In the genomic region with DNA sequence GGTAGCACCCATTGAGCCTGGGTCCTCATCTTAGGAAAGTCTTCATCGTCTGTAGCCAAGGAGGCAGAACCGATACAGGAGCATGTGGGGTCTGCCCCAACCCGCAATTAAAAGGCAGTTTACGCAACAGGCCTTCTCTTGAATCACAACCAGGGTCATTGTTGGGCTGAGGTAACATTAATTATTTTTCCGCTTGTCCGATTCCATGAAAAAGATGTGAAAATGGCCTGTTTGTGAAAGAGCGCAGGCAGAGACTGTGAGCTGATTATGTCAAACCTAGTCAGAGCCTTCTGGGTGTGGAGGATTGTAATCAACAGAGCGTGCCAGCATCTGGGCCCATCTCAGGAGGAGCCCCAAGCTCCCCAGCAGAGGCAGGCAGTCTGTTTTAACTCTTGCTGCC, we compare ENCODE assay signal across 30 mouse cellular contexts. TPM values are rescaled to one million over a fixed set of nuclear protein-coding genes. Genes with fewer than 3 reads are reported as not detected.
DNase-seq lines count a peak whose midpoint lies in the region; ATAC-seq and TF ChIP-seq lines count a peak whose summit lies in the region.
"Had no signal": no experiment of that assay in that cellular context is flagged by ENCODE, and none has a peak within 500 bp of the region (broad histone marks: within the 10 kb centered on the region; RNA-seq: fewer than 3 reads in every experiment).

No protein-coding gene starts in this region.

- no peak overlapping the region for H3K4me3 ChIP-seq in hindbrain, embryonic 12.5 days
- no peak overlapping the region for H3K4me3 ChIP-seq in hindbrain, embryonic 10.5 days
- H3K4me3 ChIP-seq in embryonic facial prominence, embryonic 12.5 days, result no peak overlapping the region
- no peak overlapping the region for H3K4me3 ChIP-seq in hindbrain, embryonic 16.5 days (ENCODE audit: low read length)
- H3K4me3 ChIP-seq: embryonic facial prominence, embryonic 13.5 days; heart, embryonic 13.5 days; limb, embryonic 10.5 days; neural tube, embryonic 15.5 days had no signal

- peak; percentile 73; the same call in 1 of the 2 replicates for ATAC-seq in hindbrain, embryonic 12.5 days (ENCODE audit: low FRiP score)
- ATAC-seq in Patski, result peak; percentile 26
- 0 out of 2 replicates have a peak, but pooled peaks have one; percentile 72 for ATAC-seq in embryonic facial prominence, embryonic 12.5 days (ENCODE audit: insufficient number of reproducible peaks, insufficient read depth, low FRiP score, low TSS enrichment)
- ATAC-seq in hindbrain, embryonic 16.5 days, result 0 out of 2 replicates have a peak, but pooled peaks have one; percentile 40
- ATAC-seq: intestine, postnatal 0 days had no signal

- CTCF ChIA-PET in Patski (lab: Charles Lee), result interaction anchor here (1.3 kb wide), 1 partner anchor 30 kb away, joined by 3 read pairs; no protein-coding TSS in a partner anchor

- 49% methylated on average over 8 of the region's 8 CpGs for WGBS in hindbrain, embryonic 12.5 days
- WGBS in hindbrain, embryonic 10.5 days, result 61% methylated on average over 8 of the region's 8 CpGs
- WGBS in embryonic facial prominence, embryonic 12.5 days, result 61% methylated on average over 8 of the region's 8 CpGs
- WGBS in hindbrain, embryonic 16.5 days, result 27% methylated on average over 8 of the region's 8 CpGs

- no peak for DNase-seq in hindbrain, embryonic 10.5 days (ENCODE audit: low spot score)
- DNase-seq in Patski (ENCODE audit: low read depth, low spot score) (peak; percentile 15), liver (no peak)
- DNase-seq in layer of hippocampus, adult 18-20 months (ENCODE audit: low spot score in 2 of 2), result no peak
- no peak for DNase-seq in gastrocnemius, postnatal 10 days
- DNase-seq: adrenal gland, postnatal 10 days; cerebellum, adult 9-10 months; gastrocnemius, postnatal 25 days; heart, adult 18-20 months; heart, postnatal 14 days; lung, postnatal 4 days; right cerebral cortex, postnatal 25 days; thymus, postnatal 14 days had no signal

- no peak for TF ChIP-seq CTCF in Patski (IDR thresholded peaks at IDR 0.05)

- POLR2A ChIA-PET in Patski (lab: Charles Lee), result interaction anchor here (0.6 kb wide), 1 partner anchor 106 kb away, joined by 4 read pairs; no protein-coding TSS in a partner anchor

- no peaks in the 10 kb centered on the region for H3K27me3 ChIP-seq in hindbrain, embryonic 12.5 days
- no peaks in the 10 kb centered on the region for H3K27me3 ChIP-seq in hindbrain, embryonic 10.5 days (ENCODE audit: insufficient read depth, poor library complexity, severe bottlenecking)
- no peaks in the 10 kb centered on the region for H3K27me3 ChIP-seq in Patski
- H3K27me3 ChIP-seq in embryonic facial prominence, embryonic 12.5 days, result peaks cover 3% of the 10 kb centered on the region; the same call in 1 of the 2 replicates
- H3K27me3 ChIP-seq in hindbrain, embryonic 16.5 days (replicated peaks; ENCODE audit: control insufficient read depth, insufficient read depth, low read length), result no peaks in the 10 kb centered on the region
- H3K27me3 ChIP-seq: embryonic facial prominence, embryonic 13.5 days; heart, embryonic 13.5 days; neural tube, embryonic 15.5 days had no signal

- H3K27ac ChIP-seq in hindbrain, embryonic 12.5 days, result no peak overlapping the region
- no peak overlapping the region for H3K27ac ChIP-seq in hindbrain, embryonic 10.5 days
- H3K27ac ChIP-seq in embryonic facial prominence, embryonic 12.5 days, result no peak overlapping the region
- H3K27ac ChIP-seq in hindbrain, embryonic 16.5 days (ENCODE audit: low read depth, low read length), result no peak overlapping the region
- H3K27ac ChIP-seq: embryonic facial prominence, embryonic 13.5 days; heart, embryonic 13.5 days; kidney, postnatal 0 days; limb, embryonic 10.5 days; neural tube, embryonic 15.5 days had no signal

- no peaks in the 10 kb centered on the region for H3K4me1 ChIP-seq in hindbrain, embryonic 12.5 days
- H3K4me1 ChIP-seq in hindbrain, embryonic 10.5 days (replicated peaks), result 0 out of 2 replicates have a peak, but pooled peaks cover 4% of the 10 kb centered on the region
- H3K4me1 ChIP-seq in embryonic facial prominence, embryonic 12.5 days, result no peaks in the 10 kb centered on the region
- no peaks in the 10 kb centered on the region for H3K4me1 ChIP-seq in hindbrain, embryonic 16.5 days (ENCODE audit: control insufficient read depth, insufficient read depth, low read depth, low read length)
- H3K4me1 ChIP-seq: embryonic facial prominence, embryonic 13.5 days; heart, embryonic 13.5 days; limb, embryonic 10.5 days had no signal

- H3K9me3 ChIP-seq in hindbrain, embryonic 12.5 days (replicated peaks), result no peaks in the 10 kb centered on the region
- H3K9me3 ChIP-seq in hindbrain, embryonic 10.5 days, result no peaks in the 10 kb centered on the region
- H3K9me3 ChIP-seq in embryonic facial prominence, embryonic 12.5 days, result no peaks in the 10 kb centered on the region
- H3K9me3 ChIP-seq in hindbrain, embryonic 16.5 days (ENCODE audit: control insufficient read depth, low read length), result no peaks in the 10 kb centered on the region
- H3K9me3 ChIP-seq: embryonic facial prominence, embryonic 13.5 days; heart, embryonic 13.5 days; limb, embryonic 10.5 days; neural tube, embryonic 15.5 days had no signal

- in situ Hi-C loops in Patski (cut with MboI; ENCODE audit: low pct_unique_long_range_greater_than_20kb), result no loop called here

- H3K36me3 ChIP-seq in hindbrain, embryonic 12.5 days, result no peaks in the 10 kb centered on the region
- H3K36me3 ChIP-seq in hindbrain, embryonic 10.5 days, result no peaks in the 10 kb centered on the region
- no peaks in the 10 kb centered on the region for H3K36me3 ChIP-seq in embryonic facial prominence, embryonic 12.5 days
- H3K36me3 ChIP-seq in hindbrain, embryonic 16.5 days (ENCODE audit: control insufficient read depth, insufficient read depth, low read length), result no peaks in the 10 kb centered on the region
- H3K36me3 ChIP-seq: embryonic facial prominence, embryonic 13.5 days; heart, embryonic 13.5 days; limb, embryonic 10.5 days; neural tube, embryonic 15.5 days had no signal

- H3K9ac ChIP-seq in hindbrain, embryonic 12.5 days, result no peak overlapping the region
- no peak overlapping the region for H3K9ac ChIP-seq in embryonic facial prominence, embryonic 12.5 days
- no peak overlapping the region for H3K9ac ChIP-seq in hindbrain, embryonic 16.5 days (ENCODE audit: low read depth, low read length)
- H3K9ac ChIP-seq: embryonic facial prominence, embryonic 13.5 days; heart, embryonic 13.5 days; neural tube, embryonic 15.5 days had no signal

- no peak overlapping the region for H3K4me2 ChIP-seq in hindbrain, embryonic 12.5 days (replicated peaks)
- H3K4me2 ChIP-seq in embryonic facial prominence, embryonic 12.5 days (replicated peaks), result no peak overlapping the region
- H3K4me2 ChIP-seq in hindbrain, embryonic 16.5 days (ENCODE audit: low read length), result no peak overlapping the region
- H3K4me2 ChIP-seq: embryonic facial prominence, embryonic 13.5 days; heart, embryonic 13.5 days; neural tube, embryonic 15.5 days had no signal

RNA-seq across cellular contexts. Expression of a gene that starts 30.4 kb away (rescaled TPM):
- polyA plus RNA-seq in hindbrain, embryonic 12.5 days (2016; fragmentation: Nextera tagmentation; extraction: Ambion mirVana), result not detected in 2 replicates
- polyA plus RNA-seq in hindbrain, embryonic 10.5 days (2016; fragmentation: Nextera tagmentation; extraction: Ambion mirVana), result not detected in 2 replicates
- not detected for polyA plus RNA-seq in Patski (2021)
- 1.3 and 1.7 TPM in 2 replicates for polyA plus RNA-seq in embryonic facial prominence, embryonic 12.5 days (2016; fragmentation: Nextera tagmentation; extraction: Ambion mirVana)
- polyA plus RNA-seq in hindbrain, embryonic 16.5 days (2015; fragmentation: Nextera tagmentation; extraction: Ambion mirVana), result not detected in 2 replicates
- not detected for total RNA-seq in layer of hippocampus, adult 18-20 months (2021)
- not detected for total RNA-seq in gastrocnemius, postnatal 10 days (2021)
- total RNA-seq: adrenal gland, postnatal 10 days; gastrocnemius, postnatal 25 days; heart, adult 18-20 months; heart, postnatal 14 days; layer of hippocampus, postnatal 25 days; liver, adult 2 months; megakaryocyte-erythroid progenitor cell, adult 5-6 weeks; MEL had no signal
- polyA plus RNA-seq: C2C12; heart, embryonic 13.5 days; intestine, postnatal 0 days; kidney, postnatal 0 days; limb, embryonic 10.5 days; liver, adult 2 months; liver, embryonic 16.5 days; lung, embryonic 16.5 days; neural tube, embryonic 15.5 days; spleen, adult 2 months had no signal
